Mouse (Mus musculus) heart, postnatal 4 days (tissue): ENCODE results near the gene Avil. TPM values are rescaled to one million over a fixed set of nuclear protein-coding genes. Genes with fewer than 3 reads are reported as not detected.

Experiments used
- DNase-seq: peaks from one replicate; pipeline ENCODE4 v3.0.0; 2021
- total RNA-seq, 2 experiments: library from RNA; stranded (reverse); gene quantifications; 2 replicates each; pipeline ENCODE4 v1.2.3; 2021

Gene Avil
- under 1 TPM; 0.10 to 0.23 TPM for total RNA-seq

GRCm38 (mm10) chr10:127000529-127000928 is at the start of gene Avil:
Gene Avil, plus strand, starts transcription at chr10:127000709.
- no peak for DNase-seq

DNA sequence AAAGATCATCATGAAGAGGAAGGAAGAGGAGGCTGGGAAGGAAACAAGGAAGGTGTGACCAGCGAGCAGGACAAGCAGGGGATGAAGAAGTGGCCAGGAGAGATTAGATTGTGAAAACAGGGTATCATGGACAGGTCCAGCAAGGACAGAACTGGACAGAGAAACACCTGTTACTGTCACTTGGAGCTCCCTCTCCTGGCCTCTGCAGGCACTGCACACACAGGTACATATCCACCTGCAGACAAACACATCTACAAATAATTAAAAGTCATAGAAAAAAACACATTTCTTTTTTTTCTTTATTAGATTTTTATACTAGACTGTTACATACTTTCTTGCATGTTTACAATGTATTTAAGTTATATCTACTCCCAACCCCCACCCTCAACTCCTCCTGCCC is 48.1 kb upstream of the Avil start:
- no peak for DNase-seq

DNA sequence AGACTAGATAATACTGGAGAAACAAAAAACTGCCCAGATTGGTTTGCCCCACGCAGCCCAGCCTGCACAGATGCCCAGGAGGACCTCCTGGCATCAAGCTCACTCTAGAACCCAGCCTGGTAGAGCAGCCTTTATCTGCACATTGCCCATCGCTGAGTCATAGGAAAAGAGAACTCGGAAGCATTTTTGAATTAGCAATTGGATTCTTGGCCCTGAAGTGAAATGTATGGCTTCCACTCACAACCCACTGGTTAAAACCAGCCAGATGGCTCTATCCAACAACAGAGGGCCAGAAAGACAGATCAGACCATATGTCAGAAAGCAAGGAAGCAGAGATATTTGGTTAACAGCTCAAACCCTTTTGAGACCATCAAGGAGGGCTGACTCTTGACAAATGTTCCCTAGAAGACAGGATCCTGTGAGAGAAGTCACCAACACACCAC is 47.5 kb upstream of the Avil start:
- no peak for DNase-seq

GRCm38 (mm10) chr10:126956692-126957358 is 43.7 kb upstream of the Avil start:
- no peak for DNase-seq

GRCm38 (mm10) chr10:126957359-126958107 is 43.0 kb upstream of the Avil start:
- peak; percentile 66 for DNase-seq

- no peak for DNase-seq
These were observed 40.0 kb upstream of the Avil start for GRCm38 (mm10) chr10:126960496-126960895.

- peak; percentile 53 for DNase-seq
These were observed 38.8 kb upstream of the Avil start for GRCm38 (mm10) chr10:126961757-126962156.

DNA sequence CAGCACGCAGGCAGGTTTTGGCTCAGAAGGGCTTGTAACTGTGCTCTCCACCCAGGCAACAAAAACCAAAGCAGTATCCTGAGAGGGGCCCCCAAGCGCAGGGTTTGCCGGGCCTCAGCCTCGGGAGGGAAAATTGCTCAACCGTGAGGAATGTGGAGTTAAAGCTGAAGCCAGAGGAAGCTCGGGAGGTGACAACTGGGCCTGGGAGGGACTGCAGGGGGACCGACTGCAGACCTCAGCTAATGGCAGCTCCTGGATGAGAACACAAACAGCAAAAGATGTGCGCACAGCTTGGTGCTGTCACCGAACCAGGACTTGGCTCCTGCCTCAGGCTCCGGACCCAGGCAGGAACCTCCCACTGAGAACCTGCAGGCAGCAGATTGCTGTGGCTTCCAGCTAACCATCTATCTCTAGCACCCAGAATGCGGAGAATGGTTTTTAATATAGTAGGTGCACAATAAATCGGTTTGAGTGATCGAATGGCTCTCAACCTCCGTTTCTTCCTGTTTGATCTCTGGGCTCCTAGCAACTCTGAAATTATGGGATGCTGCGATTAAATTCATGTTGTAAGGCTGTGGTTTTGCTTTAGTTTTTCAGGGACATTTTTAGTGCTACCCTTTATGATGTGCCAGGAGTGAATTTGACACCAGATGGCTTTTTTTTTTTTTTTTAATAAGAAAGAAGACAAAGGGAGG is 38.1 kb upstream of the Avil start:
- DNase-seq = peak; percentile 72

GRCm38 (mm10) chr10:126962966-126963330 is 37.6 kb upstream of the Avil start:
- peak; percentile 20 for DNase-seq

DNA sequence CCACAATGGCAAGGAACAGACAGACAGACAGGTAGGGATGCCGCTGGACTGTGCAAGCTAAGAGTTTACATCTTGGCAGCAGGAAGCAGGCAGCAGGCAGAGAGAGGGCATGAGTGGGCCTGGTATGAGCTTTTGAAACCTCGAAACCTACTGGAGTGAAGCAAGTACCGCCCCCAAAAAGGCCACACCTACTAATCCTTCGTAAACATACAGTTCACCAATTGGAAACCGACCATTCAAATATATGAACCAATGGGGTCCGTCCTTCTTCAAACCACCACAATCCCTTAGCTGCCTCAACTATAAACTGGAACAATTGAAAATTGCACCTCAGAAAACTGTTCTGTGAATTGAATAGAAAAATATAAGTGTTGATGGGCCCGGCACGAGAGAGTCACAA is 36.7 kb upstream of the Avil start:
- no peak for DNase-seq

DNA sequence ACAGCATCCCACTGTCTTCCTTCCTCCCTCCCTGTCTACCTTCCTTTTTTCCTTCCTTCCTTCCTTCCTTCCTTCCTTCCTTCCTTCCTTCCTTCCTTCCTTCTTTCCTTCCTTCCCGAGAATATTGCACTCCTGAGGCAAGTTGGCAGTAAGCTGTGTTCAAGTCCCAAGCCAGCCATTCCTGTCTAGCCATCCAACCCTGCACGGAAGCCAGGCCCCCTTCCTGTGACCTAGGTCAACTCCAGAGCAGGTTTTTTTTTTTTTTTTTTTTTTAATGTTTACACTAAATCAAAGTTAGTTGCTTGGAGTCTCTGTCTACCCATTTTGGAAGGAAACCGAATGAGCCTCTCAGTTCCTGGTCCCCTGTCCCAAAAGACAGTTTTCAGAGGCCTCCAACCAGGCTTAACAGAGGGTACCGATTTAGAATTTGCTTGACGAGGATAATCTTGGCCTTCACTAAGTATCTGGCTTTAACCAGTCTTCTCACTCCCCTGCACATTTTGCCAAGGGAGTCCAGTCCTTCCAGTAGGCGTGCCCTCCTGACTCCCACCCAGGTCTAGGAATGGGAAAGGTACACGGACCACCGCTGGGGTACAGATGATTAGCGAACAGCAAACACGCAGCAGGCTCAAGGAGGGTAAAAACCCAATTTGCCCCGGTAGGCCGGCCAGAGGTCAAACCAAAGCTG is 29.0 kb upstream of the Avil start:
- no peak for DNase-seq

- peak; percentile 76 for DNase-seq
These were observed 28.3 kb upstream of the Avil start for GRCm38 (mm10) chr10:126972051-126972725.

- no peak for DNase-seq
These were observed 27.5 kb upstream of the Avil start for GRCm38 (mm10) chr10:126972988-126973387.

- no peak for DNase-seq
These were observed 24.8 kb upstream of the Avil start for GRCm38 (mm10) chr10:126975706-126976105.

GRCm38 (mm10) chr10:126977076-126977475 is 23.4 kb upstream of the Avil start:
- peak; percentile 16 for DNase-seq

DNA sequence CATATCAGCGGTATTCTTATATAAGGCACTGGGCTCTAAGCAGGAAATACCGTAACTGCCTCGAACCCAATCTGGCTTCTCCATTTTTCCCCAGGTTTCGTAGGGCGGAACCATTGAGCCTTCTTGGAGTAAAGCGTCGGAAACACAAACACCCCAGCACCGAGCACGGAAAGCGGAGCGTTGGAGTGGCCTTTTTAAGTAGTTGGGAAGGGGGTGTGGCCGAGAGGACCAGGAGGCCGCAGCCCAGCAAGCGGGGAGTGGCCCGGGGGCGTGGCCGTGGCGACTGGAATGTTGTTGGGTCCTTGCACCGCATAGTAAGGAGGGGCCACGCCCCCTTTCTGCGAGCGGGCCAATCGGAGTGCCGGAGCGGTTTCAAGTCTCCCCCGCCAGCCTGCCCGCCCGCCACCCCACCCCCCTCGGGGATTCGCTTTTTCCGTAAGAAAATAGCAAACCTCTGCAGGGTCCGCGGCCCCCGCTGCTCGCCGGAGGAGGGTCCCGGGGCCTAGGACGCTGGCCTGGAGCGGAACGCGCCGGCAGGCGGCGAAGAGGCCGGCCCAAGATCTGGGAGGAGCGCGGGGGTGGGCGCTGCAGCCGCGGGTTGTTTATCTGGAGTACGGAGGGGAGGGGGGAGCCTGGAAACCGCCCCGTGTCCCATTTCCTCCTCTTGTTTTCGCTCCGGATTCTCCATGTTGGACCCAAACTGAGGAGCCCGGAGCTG is 22.1 kb upstream of the Avil start, which contains the start of gene Ctdsp2:
Gene Ctdsp2, plus strand, starts transcription at position 441 of the 718 bp plus-strand sequence.
- DNase-seq = peak; percentile 100

- peak; percentile 79 for DNase-seq
These were observed 21.3 kb upstream of the Avil start for GRCm38 (mm10) chr10:126979121-126979635.

DNA sequence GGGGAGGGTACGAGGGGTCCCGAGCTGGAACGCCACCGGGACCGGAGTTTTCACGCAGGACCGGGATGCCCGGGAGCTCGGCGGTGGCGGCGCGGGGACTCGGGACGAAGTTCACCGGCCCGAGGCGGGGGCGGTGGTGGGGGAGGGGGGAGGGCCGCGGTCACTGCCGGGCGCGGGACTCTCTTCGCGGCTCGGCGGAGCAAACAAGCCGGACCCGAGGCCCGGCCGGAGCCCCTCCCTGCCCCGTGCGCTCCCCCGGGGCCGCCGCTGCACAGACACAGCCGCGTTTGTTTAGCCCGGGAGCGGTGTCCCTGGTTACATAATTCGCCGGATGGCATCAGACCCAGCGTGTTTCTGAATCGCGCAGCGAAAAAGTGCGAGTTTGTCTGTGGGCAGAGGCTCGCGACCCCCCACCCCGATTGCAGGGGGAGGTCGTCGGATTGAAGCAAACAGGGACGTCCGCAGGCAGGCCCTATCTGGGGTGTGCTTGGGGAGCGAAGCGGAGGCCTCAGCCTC is 20.8 kb upstream of the Avil start:
- peak; percentile 57 for DNase-seq

GRCm38 (mm10) chr10:126980221-126980932 is 20.1 kb upstream of the Avil start:
- DNase-seq = peak; percentile 56

DNA sequence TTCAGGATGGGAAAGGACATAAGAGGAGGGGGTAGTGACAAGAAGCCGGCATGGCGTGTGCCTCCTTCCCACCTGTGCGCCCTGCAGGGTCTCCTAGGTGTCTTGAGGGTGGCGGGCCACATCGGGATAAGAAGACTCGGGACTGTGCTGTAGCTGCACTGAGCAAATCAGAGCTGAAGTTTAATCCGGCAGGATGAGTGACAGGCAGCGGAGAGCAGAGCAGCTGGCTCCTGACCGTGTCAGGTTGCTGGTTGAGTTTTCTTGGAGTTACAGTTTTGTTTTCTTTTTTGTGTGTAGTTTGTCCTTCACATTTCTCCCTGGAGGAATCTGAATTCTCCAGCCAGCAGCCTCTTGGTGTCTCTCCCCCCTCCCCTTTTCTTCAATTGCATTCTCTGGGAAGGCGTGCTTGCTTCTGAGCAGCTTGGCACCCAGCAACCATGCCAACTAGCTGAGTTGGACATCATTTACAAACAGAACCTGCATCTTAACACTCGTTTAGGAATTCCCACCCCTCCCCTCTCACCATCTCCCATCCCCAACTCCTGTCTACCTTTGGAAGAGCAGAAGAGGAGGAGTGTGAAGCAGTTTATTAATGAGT is 19.5 kb upstream of the Avil start:
- DNase-seq = no peak
